Mouse (Mus musculus) mammary gland, adult 2 months (tissue): ENCODE results near the gene Nfic. TPM values are rescaled to one million over a fixed set of nuclear protein-coding genes. Genes with fewer than 3 reads are reported as not detected.

Experiments
- polyA plus RNA-seq: library from polyadenylated mRNA; depleted of rRNA; stranded (reverse); fragments of >200 nt; gene quantifications from 2 replicates; pipeline ENCODE4 v1.2.3, GENCODE M21; 2012; ENCODE audit warnings: low replicate concordance; rRNA removed

Gene Nfic
- polyA plus RNA-seq, result 88.5 and 97.0 TPM in 2 replicates

GRCm38 (mm10) chr10:81455181-81455895 is at the start of gene Nfic:
Nfic (minus strand) TSS chr10:81455635.

GRCm38 (mm10) chr10:81500032-81500431 is 44.6 kb upstream of the Nfic start, which contains the start of gene S1pr4:
S1pr4 (minus strand) TSS chr10:81500132.

GRCm38 (mm10) chr10:81496264-81496901 is 40.9 kb upstream of the Nfic start, which contains the start of gene Ncln:
Ncln (minus strand) TSS chr10:81496392.

GRCm38 (mm10) chr10:81482533-81482889 is 27.1 kb upstream of the Nfic start, which contains the start of gene Celf5:
Celf5 (minus strand) TSS chr10:81482709.

GRCm38 (mm10) chr10:81392781-81393185 is 62.7 kb downstream of the Nfic start, which contains the start of gene Smim24:
Smim24 (plus strand) TSS chr10:81393051.

GRCm38 (mm10) chr10:81388505-81389055 is 66.9 kb downstream of the Nfic start, which contains the start of gene Gm48552:
Gm48552 (plus strand) TSS chr10:81389005.

GRCm38 (mm10) chr10:81383802-81384604 is 71.4 kb downstream of the Nfic start, which contains the start of the genes Dohh and Gm48551:
Dohh (plus strand) TSS chr10:81384428.
Gm48551 (plus strand) TSS chr10:81384466.

GRCm38 (mm10) chr10:81377793-81378552 is 77.5 kb downstream of the Nfic start, which contains the start of gene Fzr1:
Fzr1 (minus strand) TSS chr10:81378516.

GRCm38 (mm10) chr10:81365672-81366476 is 89.6 kb downstream of the Nfic start, which contains the start of gene 4930404N11Rik:
4930404N11Rik (minus strand) TSS chr10:81365816.

GRCm38 (mm10) chr10:81356991-81357844 is 98.2 kb downstream of the Nfic start, which contains the start of gene Mfsd12:
Mfsd12 (plus strand) TSS chr10:81357491.

GRCm38 (mm10) chr10:81350351-81351063 is 104.9 kb downstream of the Nfic start, which contains the start of gene Hmg20b:
Hmg20b (minus strand) TSS chr10:81350480.

Other genes starting within 250 kb of the Nfic start
- gene Atcay, start 224.8 kb downstream of the Nfic start, polyA plus RNA-seq, result 0.98 and 1.3 TPM in 2 replicates
- 12.8 and 21.1 TPM in 2 replicates for gene Zfr2, start 222.5 kb downstream of the Nfic start, polyA plus RNA-seq
- gene Matk, start 202.7 kb downstream of the Nfic start, polyA plus RNA-seq, result 6.9 and 12.2 TPM in 2 replicates
- 46.1 and 120 TPM in 2 replicates for gene Mrpl54, start 188.7 kb downstream of the Nfic start, polyA plus RNA-seq
- gene Apba3, start 188.7 kb downstream of the Nfic start, polyA plus RNA-seq, result 145 and 166 TPM in 2 replicates
- 12.5 and 27.1 TPM in 2 replicates for gene Tjp3, start 164.1 kb downstream of the Nfic start, polyA plus RNA-seq
- 84.9 and 118 TPM in 2 replicates for gene Pip5k1c, start 162.7 kb downstream of the Nfic start, polyA plus RNA-seq
- 19.2 and 33.9 TPM in 2 replicates for gene Cactin, start 134.5 kb downstream of the Nfic start, polyA plus RNA-seq
- gene Tbxa2r, start 126.9 kb downstream of the Nfic start, polyA plus RNA-seq, result 14.6 and 42.3 TPM in 2 replicates
- gene Gipc3, start 112.4 kb downstream of the Nfic start, polyA plus RNA-seq, result 1.7 and 2.7 TPM in 2 replicates
- gene Hmg20b, start 105.2 kb downstream of the Nfic start, polyA plus RNA-seq, result 70.7 and 162 TPM in 2 replicates
- 37.3 and 90.2 TPM in 2 replicates for gene Mfsd12, start 98.1 kb downstream of the Nfic start, polyA plus RNA-seq
- gene 4930404N11Rik, start 89.8 kb downstream of the Nfic start, polyA plus RNA-seq, result 2.6 and 5.7 TPM in 2 replicates
- 84.0 and 94.3 TPM in 2 replicates for gene Fzr1, start 77.1 kb downstream of the Nfic start, polyA plus RNA-seq
- gene Dohh, start 71.2 kb downstream of the Nfic start, polyA plus RNA-seq, result 66.9 and 127 TPM in 2 replicates
- 3.2 and 4.8 TPM in 2 replicates for gene Gm48551, start 71.2 kb downstream of the Nfic start, polyA plus RNA-seq
- 2.1 and 6.3 TPM in 2 replicates for gene Gm48552, start 66.6 kb downstream of the Nfic start, polyA plus RNA-seq
- 10.4 and 14.3 TPM in 2 replicates for gene Smim24, start 62.6 kb downstream of the Nfic start, polyA plus RNA-seq
- 1.4 and 1.9 TPM in 2 replicates for gene Celf5, start 27.1 kb upstream of the Nfic start, polyA plus RNA-seq
- 236 and 320 TPM in 2 replicates for gene Ncln, start 40.8 kb upstream of the Nfic start, polyA plus RNA-seq
- 35.7 and 113 TPM in 2 replicates for gene S1pr4, start 44.5 kb upstream of the Nfic start, polyA plus RNA-seq
- 9.0 and 15.1 TPM in 2 replicates for gene Gna15, start 68.6 kb upstream of the Nfic start, polyA plus RNA-seq
- 97.4 and 105 TPM in 2 replicates for gene Gna11, start 89.6 kb upstream of the Nfic start, polyA plus RNA-seq
- 1,888 and 2,130 TPM in 2 replicates for gene Aes, start 103.9 kb upstream of the Nfic start, polyA plus RNA-seq
- 72.2 and 90.1 TPM in 2 replicates for gene Tle2, start 118.9 kb upstream of the Nfic start, polyA plus RNA-seq
- 21.3 and 22.7 TPM in 2 replicates for gene Tle6, start 145.4 kb upstream of the Nfic start, polyA plus RNA-seq
- 1.1 and 2.0 TPM in 2 replicates for gene BC025920, start 150.6 kb upstream of the Nfic start, polyA plus RNA-seq
- gene Sirt6, start 172.2 kb upstream of the Nfic start, polyA plus RNA-seq, result 32.5 and 57.4 TPM in 2 replicates
- 44.5 and 55.5 TPM in 2 replicates for gene Ankrd24, start 172.9 kb upstream of the Nfic start, polyA plus RNA-seq
- 0.17 and 0.60 TPM in 2 replicates for gene Gm10778, start 193.4 kb upstream of the Nfic start, polyA plus RNA-seq
- 0.29 TPM in 1 of 2 replicates, not detected in the other for gene Zfp433, start 249.2 kb upstream of the Nfic start, polyA plus RNA-seq